ENCODE assay signal across 10 mouse cellular contexts in genomic region chr16:96969643-96970042, GRCm38 (mm10).
DNase-seq lines count a peak whose midpoint lies in the region; ATAC-seq and TF ChIP-seq lines count a peak whose summit lies in the region.
"Had no signal": no experiment of that assay in that cellular context is flagged by ENCODE, and none has a peak within 500 bp of the region (broad histone marks: within the 10 kb centered on the region; RNA-seq: fewer than 3 reads in every experiment).

No protein-coding gene starts in this region.

- no peaks in the 10 kb centered on the region for H3K9me3 ChIP-seq in forebrain, embryonic 15.5 days
- no peaks in the 10 kb centered on the region for H3K9me3 ChIP-seq in liver, embryonic 15.5 days (replicated peaks)
- H3K9me3 ChIP-seq in stomach, postnatal 0 days (ENCODE audit: control insufficient read depth, low read length), result no peaks in the 10 kb centered on the region

- no peak for TF ChIP-seq EP300 in stomach, postnatal 0 days (optimal IDR thresholded peaks at IDR 0.05)

- H3K4me1 ChIP-seq in forebrain, embryonic 15.5 days, result peaks cover 10% of the 10 kb centered on the region
- H3K4me1 ChIP-seq in liver, embryonic 15.5 days (replicated peaks), result peaks cover 16% of the 10 kb centered on the region
- no peaks in the 10 kb centered on the region for H3K4me1 ChIP-seq in stomach, postnatal 0 days (replicated peaks; ENCODE audit: control insufficient read depth, insufficient read depth)

- H3K36me3 ChIP-seq in forebrain, embryonic 15.5 days, result no peaks in the 10 kb centered on the region
- H3K36me3 ChIP-seq in liver, embryonic 15.5 days (replicated peaks), result no peaks in the 10 kb centered on the region
- H3K36me3 ChIP-seq in stomach, postnatal 0 days (ENCODE audit: control insufficient read depth, insufficient read depth, low read length), result no peaks in the 10 kb centered on the region

- TF ChIP-seq CTCF in stomach, postnatal 0 days (IDR thresholded peaks at IDR 0.05; ENCODE audit: low read depth), result no peak

- H3K27ac ChIP-seq in forebrain, embryonic 15.5 days (replicated peaks), result peak overlapping the region; percentile 33; the same call in 1 of the 2 replicates
- H3K27ac ChIP-seq in liver, embryonic 15.5 days (replicated peaks), result no peak overlapping the region
- no peak overlapping the region for H3K27ac ChIP-seq in stomach, postnatal 0 days (replicated peaks)
- H3K27ac ChIP-seq: kidney, postnatal 0 days had no signal

- H3K27me3 ChIP-seq in forebrain, embryonic 15.5 days, result no peaks in the 10 kb centered on the region
- H3K27me3 ChIP-seq in liver, embryonic 15.5 days, result 0 out of 2 replicates have a peak, but pooled peaks cover 2% of the 10 kb centered on the region
- no peaks in the 10 kb centered on the region for H3K27me3 ChIP-seq in stomach, postnatal 0 days (ENCODE audit: control insufficient read depth, insufficient read depth, low read length)

- WGBS in forebrain, embryonic 15.5 days, result 85% methylated on average over 2 of the region's 2 CpGs
- 43% methylated on average over 2 of the region's 2 CpGs for WGBS in liver, embryonic 15.5 days (ENCODE audit: insufficient replicate concordance)
- WGBS in stomach, postnatal 0 days, result 88% methylated on average over 2 of the region's 2 CpGs

- no peak overlapping the region for H3K4me2 ChIP-seq in forebrain, embryonic 15.5 days (replicated peaks)
- H3K4me2 ChIP-seq in liver, embryonic 15.5 days, result no peak overlapping the region
- no peak overlapping the region for H3K4me2 ChIP-seq in stomach, postnatal 0 days (replicated peaks; ENCODE audit: low read depth)

- no peak overlapping the region for H3K4me3 ChIP-seq in forebrain, embryonic 15.5 days
- H3K4me3 ChIP-seq in liver, embryonic 15.5 days (replicated peaks), result no peak overlapping the region
- H3K4me3 ChIP-seq in stomach, postnatal 0 days (ENCODE audit: low read depth, low read length), result no peak overlapping the region

- no peak overlapping the region for H3K9ac ChIP-seq in forebrain, embryonic 15.5 days (replicated peaks)
- no peak overlapping the region for H3K9ac ChIP-seq in liver, embryonic 15.5 days
- no peak overlapping the region for H3K9ac ChIP-seq in stomach, postnatal 0 days (ENCODE audit: low read length)

- ATAC-seq in forebrain, embryonic 15.5 days (replicated peaks), result peak; percentile 66; the same call in 1 of the 2 replicates
- peak; percentile 40; the same call in 1 of the 2 replicates for ATAC-seq in liver, embryonic 15.5 days (ENCODE audit: insufficient read depth)
- no peak for ATAC-seq in stomach, postnatal 0 days (ENCODE audit: low FRiP score, low TSS enrichment)

- DNase-seq in 3T3-L1 (ENCODE audit: low read depth, low spot score), result peak; percentile 56
- DNase-seq in MEL-GATA-1-ER (ENCODE audit: extremely low read depth, low read depth), result peak; percentile 2
- DNase-seq in adrenal gland, adult (ENCODE audit: inconsistent age in 2 of 2, low spot score in 1 of 2), result no peak
- DNase-seq in layer of hippocampus, adult 18-20 months (ENCODE audit: low spot score in 2 of 2), result no peak
- no peak for DNase-seq in heart, postnatal 4 days
- DNase-seq in stomach, postnatal 0 days (ENCODE audit: low spot score), result no peak
- DNase-seq: heart, adult 18-20 months had no signal

Comparison
In these comparisons a context has a peak if more than half of its experiments do, and no peak if none do; other contexts are left out.
1. DNase-seq: peak in 3T3-L1 (single experiment) and MEL-GATA-1-ER (single experiment); none in adrenal gland, adult (0 of 2), layer of hippocampus, adult 18-20 months (0 of 2), heart, postnatal 4 days (single experiment) and stomach, postnatal 0 days (single experiment).